Mouse (Mus musculus) heart, adult 9 months (tissue): ENCODE data around the gene Hsd17b1.
A peak's percentile ranks its signal among the peaks of the same experiment; 100 is the strongest.

ENCODE experiments used
- DNase-seq, 2 experiments: peaks; one replicate each; pipeline ENCODE4 v3.0.0; 2022; ENCODE audit warnings: low spot score in 2 of 2

Hsd17b1 gene

DNA sequence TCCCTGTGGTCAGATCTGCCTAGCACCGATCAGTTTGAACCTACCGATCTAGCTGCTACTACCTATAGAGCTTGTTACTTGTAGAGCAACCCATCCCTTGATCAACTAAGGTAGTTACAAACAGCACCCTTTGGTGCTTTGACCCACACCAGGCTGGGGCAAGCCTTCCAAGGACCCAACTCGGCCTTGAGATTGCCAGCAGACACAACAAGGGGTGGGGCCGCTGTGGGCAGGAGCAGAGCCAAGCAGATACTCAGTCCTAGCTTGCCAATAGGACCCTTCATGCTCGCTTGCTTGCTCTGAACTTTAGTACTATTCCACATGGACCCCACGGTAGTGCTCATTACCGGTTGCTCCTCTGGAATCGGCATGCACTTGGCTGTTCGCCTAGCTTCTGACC is at the start of gene Hsd17b1:
Gene Hsd17b1, plus strand, starts transcription at position 291 of the 400 bp plus-strand sequence.
- DNase-seq = no peak

DNA sequence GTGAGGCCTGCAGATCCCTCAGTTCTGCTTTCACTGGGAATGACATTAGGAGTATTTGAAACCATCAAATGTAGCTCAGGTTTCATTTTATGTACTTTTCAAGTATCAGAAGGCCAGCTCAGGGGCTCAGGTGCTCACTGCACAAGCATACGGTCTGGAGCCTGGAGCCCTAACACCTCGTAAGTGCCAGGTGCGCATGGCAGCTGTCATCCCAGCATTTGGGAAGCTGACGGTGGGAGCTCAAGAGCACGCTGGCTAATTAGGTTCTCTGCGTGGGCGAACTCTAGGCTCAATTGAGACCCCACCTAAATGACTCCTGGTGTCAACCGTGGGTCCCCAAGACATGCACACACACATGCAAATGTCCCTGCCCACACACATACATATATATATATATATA is 48.9 kb upstream of the Hsd17b1 start:
- no peak for DNase-seq

DNA sequence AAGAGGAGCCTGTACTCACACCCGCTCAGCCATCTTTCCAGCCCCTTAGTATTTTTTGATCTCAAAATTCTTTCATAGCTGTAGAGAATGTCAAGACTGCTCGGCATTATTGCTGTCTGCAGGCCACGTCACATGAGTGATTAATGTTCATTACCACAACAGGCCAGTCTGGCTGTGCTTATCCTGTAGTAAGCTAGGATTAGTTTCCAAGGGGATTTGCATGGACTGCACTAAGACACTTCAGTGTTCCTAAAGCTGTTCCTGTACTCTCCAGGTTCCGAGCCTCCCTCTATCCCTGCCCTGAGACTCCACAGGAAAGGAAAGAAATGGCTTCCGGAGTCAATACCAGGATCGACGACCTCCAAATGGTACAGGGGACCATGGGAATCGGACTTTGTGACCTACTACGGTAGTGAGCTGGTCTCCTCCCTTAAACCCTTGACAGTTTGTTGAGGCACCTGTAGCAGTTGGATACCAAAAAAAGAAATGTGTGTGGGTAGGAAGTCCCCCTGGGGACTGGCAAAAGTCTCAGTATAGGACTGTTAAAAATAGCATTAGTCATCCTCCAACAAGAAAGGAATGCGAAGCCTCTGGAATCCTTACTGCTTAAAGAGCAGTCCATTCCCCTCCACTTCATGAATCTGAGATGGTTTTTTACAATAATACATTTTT is 47.9 kb upstream of the Hsd17b1 start:
- no peak for DNase-seq

DNA sequence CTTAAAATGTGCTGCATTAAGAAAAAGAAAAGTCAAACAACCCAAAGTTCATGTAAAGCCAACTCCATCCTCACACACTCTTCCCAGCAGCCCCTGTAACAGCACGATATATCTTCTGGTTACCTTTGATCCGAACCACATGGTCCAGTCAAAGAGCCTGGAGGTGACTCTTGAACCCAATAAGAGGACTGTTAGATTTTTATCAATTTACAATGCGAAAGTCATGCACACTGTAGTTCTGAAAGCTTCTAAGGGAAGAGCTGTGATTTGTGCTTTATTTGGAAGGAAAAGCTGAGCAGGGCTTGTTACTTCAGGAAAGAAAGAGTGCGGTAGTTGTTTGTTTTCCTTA is 47.4 kb upstream of the Hsd17b1 start:
- DNase-seq = no peak

DNA sequence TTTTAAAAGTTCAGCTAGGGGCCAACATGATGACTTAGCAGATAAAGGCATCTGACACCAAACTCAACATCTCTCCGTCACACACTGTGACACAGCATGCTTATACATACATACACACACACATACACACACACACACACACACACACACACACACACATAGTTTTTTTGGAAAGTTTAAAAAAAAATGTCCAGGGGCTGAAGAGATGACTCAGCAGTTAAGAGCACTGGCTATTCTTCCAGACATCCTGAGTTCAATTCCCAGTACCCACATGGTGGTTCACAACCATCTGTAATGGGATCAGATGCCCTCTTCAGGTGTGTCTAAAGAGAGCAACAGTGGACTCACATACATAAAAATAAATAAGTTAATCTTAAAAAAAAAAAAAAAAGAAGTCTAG is 46.7 kb upstream of the Hsd17b1 start:
- no peak for DNase-seq

DNA sequence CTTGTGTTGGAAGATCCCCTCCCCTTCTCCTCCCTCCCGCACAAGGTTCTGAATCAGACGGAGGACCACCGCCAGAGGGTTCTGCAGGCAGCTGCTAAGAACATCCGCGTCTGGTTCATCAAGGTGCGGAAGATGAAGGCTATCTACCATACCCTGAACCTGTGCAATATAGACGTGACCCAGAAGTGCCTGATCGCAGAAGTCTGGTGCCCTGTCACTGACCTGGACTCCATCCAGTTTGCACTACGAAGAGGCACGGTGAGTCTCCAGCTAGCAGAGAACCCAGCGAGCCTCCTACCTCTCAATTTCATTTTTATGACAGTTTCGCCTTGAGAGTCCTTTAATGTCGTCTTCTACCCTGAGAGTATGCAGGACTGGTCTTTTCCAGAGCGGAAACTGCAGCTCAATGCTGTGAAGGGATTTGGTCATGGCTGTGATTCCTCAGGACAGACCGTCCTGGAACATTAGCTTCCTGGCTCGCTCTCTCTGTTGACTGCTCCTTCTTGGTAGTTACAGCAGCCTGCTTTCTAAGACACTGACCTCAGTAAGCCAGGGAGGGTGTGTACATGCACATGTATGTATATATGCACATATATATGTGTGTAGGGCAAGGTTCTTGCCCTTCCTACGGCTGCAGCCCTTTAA is 44.2 kb upstream of the Hsd17b1 start:
- DNase-seq = no peak

DNA sequence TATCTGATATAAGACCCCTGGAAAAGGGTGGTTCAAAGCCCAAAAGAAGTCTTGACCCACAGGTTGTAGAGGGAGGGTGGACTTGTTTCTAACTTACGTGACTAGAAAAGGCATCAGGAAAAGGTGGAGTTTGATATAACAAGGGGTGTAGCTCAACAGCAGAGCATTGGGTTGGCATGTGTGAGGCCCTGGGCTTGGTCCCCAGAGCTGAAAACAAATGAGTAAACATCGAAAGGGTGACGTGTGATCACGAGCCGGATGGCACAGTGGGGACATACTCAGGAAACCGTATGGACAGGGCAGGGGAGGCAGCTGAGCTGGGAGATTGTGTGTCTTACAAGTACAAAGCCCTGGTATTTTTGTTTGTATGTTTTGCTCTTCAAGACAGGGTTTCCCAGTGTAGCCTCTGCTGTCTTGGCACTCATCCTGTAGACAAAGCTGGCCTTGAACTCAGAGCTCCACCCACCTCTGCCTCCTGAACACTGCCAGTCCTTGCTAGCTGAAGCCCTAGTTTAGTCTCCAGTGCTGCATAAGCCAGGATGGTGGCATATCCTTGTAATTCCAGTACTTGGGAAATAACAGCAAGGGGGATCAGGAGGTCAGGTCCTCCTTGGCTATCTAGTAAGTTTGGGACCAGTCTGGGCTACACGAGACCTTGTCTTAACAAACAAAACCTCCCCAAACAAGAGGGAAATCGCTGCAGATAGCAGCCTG is 43.4 kb upstream of the Hsd17b1 start:
- DNase-seq = no peak

DNA sequence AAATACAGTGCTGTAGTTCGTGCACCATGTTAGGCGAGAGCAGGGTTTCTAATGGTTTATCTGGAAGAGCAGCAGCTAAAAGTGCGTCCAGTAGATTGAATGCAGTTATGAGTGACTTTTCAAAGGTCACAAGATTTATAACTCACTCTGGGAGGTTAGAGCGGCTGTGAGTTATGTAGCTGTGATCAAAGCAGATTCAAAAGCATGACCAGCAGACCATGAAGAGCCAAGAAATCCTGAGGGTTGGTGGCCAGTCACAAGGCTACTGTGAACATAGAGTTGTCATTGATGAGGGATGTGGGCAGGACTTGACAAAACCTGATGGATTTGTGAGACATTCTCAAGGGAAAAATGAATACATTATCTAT is 42.9 kb upstream of the Hsd17b1 start:
- DNase-seq = no peak

DNA sequence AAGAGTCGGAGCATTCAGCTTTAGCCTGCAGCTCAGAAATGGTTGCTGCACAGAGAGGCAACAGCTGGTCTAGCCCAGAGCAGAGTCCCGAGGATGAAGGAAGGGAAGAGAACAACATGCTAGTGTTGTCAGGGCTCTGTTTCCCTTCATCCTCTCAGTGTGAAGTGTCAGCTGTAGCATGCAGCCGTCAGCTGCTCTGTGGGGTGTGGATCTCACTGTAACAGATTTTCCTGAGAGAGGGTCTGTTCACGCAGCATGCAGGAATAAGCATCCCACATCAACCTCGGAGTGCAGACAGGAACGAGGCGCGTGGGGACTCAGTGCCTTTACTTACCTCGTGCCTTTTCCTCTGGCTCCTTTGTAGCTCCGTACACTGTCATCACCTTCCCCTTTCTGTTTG is 40.4 kb upstream of the Hsd17b1 start:
- DNase-seq = no peak

DNA sequence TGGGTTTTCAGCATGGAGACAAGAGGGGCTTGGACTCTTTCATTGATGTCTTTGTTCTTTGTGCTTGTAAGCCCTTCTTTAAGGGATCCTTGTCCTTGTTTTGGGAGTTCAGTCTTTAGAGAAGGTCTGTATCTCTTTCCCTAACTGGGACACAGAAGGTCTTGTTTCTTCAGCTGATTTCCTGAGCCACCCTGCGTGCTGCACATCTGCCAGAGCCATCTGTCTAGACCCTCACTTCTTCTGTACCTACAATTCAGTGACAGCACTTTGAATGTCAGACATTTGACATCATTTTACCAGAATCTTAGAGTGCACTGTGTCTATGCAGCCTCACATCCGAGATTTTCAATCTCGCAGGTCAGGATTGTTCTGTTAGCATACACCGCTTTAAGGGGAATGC is 32.4 kb upstream of the Hsd17b1 start:
- no peak for DNase-seq

DNA sequence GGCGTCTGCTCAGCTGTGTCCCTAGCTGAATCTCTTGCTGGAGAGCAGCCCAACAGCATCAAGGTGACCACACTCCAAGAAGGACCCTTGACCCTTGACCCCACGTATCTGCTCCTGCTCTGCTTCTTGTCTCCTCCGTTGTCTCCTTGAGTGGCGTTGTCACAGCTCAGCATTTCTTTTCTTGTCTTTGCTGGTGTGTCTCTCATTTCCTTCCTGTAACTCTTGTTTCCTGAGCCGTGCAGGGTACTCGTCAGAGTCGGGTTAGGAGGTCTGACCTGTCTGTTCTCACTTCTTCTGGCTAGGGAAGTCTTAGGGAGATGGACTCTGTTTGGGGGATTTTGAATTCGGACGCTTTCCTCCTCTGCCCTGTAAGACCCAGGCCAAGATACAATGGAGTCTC is 31.8 kb upstream of the Hsd17b1 start:
- DNase-seq = no peak

DNA sequence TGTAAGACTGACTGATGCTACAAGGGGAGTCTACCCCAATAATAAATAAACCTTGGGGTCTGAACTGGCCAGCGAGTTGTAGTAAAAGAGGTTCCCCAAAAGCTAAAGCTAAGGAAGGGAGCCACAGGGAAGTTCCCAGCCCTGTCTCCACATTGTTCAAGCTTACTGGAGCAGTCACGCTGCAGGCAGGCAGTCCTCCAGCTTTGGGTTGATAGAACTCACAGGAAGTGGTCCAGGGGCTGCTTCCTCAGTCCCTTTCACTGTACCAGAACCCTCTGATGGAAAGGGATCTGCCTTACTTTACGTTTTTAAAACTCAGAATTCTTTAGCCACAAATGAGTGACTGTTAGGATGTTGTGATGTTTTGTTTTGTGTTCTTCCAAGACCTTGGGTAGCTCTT is 30.7 kb upstream of the Hsd17b1 start:
- DNase-seq = no peak

DNA sequence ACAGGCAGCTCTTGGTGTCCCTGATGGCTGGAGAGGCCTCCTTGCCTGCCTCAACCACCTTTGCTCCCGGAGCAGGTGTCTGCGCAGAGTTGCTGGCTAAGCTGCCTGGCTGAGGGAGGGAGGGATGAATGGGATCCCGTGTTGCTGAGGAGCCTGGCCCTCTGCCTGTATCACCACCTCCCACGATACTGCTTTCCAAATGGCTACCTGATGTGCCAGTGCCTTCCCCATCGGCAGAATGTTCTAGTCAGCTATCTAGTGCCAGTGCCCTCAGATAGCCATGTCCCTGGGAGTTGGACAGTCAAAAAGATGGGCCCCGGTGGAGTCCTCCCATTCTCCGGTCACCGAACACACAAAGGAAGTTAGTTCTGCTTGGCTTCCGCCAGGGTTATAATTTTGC is 27.9 kb upstream of the Hsd17b1 start:
- DNase-seq = no peak

DNA sequence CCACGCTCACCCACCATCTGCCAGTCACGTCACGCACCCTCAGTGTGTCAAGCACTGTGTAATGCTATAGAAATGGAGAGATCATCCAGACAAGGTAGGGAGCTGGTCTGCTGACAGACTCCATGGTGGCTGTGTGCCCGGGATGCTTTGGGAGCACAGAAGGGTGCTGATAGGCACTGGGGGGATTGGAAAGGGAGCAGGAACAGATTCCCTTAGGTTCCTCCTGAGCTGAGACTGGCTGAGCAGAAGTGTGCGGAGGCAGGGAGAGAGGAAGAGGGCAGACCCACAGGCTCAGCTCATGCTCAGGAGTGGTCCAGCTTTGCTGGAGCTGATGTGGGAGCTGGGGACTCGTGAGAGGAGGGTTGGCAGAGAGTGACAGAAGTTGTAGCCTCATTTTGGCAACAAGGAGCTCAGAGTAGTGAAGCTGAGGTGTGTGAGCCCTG is 27.1 kb upstream of the Hsd17b1 start:
- DNase-seq = no peak

DNA sequence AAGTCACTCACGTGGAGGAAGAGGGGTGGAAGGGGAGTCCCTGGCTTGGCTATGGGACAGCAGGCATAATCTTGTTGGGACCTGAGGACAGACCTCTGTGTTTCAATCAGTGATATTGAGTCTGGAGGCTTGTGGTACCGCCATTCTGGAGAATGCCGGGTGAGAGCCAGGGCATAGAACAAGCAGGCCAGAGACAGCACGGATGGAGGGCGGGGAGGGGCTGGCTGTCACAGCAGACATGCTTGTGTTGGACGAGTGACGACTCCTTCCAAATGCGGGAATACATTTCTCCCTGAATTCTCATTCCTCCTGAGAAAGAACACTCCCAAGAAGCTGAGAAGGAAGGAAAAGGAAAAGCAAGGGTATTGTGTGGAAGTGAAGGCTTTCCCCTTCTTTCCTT is 26.6 kb upstream of the Hsd17b1 start:
- DNase-seq = no peak

DNA sequence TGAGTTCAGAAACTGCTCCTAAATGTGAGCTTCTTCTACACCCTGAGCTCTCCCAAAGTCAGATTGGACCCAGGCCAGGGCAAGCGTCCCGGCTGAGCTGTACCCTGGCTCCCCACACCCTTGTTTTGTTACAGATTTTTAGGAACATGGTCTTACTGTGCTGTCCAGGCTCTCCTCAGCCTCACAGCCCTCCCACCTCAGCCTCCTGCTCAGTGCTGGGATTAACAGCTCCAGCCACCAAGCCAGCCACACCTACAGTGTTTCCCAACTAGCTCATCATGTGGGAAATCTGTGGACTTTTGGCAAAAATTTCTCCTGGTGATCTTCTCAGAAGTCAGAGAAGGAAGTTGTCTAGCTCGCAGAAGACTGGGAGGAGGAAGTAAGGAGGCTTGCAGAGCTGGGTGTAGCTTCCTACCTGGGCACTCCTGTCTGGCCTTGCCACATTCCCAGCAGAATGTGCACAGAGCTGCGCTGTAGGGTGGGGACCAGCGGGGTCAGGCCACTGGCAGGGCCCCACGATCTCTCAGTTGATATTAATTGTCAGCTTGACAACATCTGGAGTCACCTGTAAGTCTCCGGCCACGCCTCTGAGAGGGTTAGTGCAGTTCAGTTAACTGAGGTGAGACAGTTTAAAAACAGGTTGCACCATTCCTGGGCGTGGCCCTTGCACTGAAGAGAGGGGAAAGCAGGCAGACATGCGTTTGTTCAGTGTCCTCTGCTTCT is 25.3 kb upstream of the Hsd17b1 start:
- DNase-seq = peak; percentile 47 to 59

DNA sequence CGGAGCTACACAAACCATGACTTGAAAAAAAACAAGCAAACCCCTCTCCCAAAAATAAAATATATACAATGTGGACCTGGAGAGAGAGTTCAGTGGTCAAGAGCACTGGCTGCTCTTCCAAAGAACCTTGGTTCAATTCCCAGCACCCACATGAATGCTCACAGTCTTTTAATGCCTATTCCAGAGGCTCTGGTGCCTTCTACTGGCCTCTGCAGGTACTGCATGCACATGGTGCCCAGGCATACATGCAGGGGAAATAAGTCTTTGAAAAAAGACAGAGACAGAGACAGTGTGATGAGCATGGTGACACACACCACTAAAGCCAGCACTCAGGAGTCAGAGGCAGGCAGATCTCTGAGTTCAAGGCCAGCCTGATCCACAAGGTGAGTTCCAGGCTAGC is 24.2 kb upstream of the Hsd17b1 start:
- DNase-seq = no peak

DNA sequence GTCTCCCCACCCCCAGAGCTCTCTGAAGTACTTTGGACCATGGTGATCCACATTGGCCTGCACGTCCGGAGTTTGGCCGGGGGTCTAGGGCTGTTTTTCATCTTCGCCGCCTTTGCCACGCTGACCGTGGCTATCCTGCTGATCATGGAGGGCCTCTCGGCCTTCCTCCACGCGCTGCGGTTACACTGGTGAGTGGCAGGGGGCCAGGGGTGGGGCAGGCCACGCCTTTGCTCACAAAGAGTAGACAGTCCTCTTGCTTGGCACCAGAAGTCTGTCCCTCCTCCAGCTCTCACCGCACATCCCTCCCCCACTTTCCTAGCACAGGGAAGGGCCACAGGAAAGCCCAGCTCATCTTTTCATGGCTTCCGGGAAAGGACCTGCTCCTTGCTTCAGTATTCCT is 22.8 kb upstream of the Hsd17b1 start:
- DNase-seq = no peak

DNA sequence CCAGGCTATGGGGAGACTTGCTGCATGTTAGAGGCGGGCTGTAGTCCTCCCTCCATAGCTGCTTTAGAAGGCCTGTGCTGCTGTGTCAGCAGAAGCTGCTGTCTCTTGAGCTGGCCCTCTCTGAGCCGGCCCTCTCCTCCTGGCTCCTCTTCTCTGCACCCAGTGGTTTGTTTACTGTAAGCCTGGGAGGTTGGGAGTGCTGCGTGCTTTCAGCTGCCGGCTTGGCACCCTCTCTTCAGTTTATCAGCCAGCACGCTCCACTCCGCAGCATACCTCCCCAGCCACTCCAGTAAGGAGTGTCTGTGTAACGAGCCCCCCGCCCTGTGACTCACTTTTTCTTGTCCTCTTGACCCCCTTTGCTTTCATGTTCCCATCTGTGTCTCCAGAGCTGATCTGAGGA is 21.3 kb upstream of the Hsd17b1 start:
- peak; percentile 61 to 69 for DNase-seq

DNA sequence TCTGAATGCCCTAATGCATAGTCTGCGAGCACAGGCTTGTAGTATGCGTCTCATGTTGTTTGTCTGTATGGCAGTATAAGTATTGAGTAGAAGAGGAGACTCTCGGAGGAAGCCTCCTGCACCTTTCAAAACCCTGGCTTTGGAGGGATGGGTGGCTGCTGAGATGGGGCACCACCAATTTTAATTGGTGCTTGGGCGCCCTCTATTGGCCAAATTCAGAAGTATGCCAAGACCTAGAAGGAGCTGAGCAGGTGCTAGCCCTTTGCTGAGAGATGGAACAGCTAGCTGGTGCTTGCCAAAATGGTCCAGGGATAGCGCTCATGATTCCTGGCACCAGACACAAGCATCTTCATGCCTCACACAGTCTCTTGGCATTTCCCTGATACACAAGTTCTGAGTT is 20.4 kb upstream of the Hsd17b1 start:
- DNase-seq = peak; percentile 79 to 87

DNA sequence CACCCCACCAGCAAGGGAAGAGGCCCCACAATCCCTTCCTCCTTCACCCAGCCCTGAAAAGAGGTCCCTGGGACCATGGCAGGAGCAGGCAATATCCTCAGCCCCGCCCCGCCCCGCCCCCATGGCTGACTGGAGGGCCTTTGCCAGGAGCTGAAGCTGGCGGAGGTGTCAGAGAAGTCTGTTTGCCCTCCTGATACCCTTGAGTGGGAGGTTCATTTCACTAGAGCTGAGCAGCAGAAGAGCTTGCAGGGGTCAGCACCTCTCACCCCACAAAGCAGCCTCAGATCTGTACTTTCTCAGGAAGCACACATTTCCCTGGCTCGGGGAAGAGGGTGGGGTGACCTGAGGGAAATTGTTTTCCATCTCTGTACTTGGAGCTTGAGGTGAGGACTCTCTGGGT is 19.5 kb upstream of the Hsd17b1 start:
- DNase-seq = peak; percentile 70 to 85

DNA sequence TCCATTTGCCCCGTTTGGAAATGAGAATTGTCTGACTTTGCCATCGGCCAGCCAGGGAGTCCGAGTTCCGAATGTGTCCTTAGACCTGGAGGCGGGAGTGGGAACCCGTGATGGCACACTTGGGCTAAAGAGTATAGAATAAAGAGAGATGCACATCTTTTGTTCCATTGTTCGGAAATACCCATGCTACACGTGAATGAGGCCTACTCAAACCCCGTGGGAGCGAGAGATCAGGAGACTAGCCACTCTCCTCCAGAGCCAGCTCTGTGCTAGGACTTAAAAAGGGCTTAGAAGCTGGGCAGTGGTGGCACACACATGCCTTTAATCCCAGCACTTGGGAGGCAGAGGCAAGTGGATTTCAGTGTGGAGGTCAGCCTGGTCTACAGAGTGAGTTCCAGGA is 18.7 kb upstream of the Hsd17b1 start:
- no peak for DNase-seq

DNA sequence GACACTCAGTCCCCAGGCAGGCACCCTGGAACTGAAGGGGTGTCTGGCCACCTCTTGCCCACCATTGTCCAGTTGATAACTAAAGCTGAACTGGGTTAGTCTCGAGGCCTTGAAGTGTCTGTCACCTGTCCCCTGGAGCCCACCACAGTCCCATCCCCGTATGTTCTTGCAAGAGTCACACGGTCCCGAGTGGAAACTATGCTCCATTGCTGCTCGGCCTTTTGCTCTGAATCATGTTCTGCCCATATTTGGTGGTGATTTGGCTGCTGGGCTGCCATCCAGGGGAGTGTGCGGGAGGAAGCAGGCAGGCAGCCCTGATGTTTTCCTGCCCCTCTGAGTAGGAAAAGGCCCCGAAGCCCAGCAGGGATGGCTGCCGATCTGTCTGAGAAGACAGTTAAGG is 18.1 kb upstream of the Hsd17b1 start:
- DNase-seq = peak; percentile 82 to 87
